Mouse (Mus musculus) 416B (cell line): Measurements from ENCODE around the gene Stag1.

Experiments
- DNase-seq: peaks from one replicate; pipeline ENCODE4 v3.0.0; 2011; ENCODE audit warnings: low read depth

Gene Stag1

DNA sequence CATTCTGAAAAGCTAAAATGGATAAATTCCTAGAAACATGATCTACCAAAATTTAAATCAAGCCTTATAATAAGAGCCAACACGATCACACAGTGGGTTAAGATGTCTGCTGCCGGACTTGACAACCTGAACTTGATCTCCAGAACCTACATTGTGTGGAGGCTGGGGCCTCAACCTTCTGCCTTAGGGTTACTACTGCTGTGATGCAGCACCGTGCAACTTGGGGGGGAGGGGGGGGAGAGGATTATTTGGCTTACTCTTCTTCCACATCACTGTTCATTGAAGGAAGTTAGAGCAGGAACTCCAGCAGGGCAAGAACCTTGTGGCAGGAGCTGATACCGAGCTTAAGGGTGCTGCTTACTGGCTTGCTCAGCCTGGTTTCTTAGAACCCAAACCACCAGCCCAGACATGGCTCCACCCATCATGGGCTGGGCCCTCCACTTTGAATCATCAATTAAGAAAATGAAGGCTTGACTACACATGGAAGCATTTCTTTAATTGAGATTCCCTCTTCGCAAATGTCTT is 365.4 kb downstream of the Stag1 start:
- no peak for DNase-seq

DNA sequence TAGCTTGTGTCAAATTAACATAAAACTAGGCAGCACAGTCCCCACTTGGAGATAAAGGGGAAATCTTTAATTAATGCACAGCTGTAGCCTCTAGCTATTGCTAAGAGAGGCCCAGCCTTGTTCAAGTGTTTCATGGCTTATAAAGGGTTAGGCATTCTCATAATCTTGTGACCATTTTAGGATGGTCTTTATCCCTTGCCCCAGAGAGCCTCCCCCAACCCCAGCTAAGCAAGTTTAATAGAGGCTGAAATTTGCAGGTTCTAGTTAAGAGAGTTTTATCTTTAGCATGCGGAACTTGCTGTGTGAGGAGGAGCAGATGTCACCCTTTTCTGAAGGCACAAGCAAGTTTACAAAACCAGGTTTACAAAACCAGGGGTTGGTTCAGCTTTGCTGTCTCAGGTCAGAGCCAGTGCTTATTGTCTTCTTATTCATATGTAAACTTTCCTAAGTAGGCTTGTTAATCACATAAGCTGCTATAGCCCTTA is 365.9 kb downstream of the Stag1 start:
- no peak for DNase-seq

DNA sequence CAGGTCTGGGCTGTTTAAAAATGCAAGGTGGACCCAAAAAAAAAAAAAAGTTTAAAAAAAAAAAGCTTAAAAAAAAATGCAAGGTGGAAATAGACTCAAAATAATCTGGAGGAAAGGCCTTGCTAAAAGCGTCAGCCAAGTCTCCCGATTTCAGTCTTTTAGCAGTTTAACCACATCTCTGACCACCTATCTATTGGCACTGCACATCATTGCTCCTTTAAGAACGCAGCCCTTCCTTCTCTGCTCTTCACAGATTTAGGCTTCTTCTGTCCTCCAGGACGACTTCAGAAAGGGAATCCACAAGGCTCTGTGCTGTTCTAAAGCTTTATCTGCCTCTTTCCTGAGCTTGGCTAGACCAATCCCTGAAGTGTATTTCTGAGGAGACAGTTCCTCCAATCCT is 366.5 kb downstream of the Stag1 start:
- no peak for DNase-seq

DNA sequence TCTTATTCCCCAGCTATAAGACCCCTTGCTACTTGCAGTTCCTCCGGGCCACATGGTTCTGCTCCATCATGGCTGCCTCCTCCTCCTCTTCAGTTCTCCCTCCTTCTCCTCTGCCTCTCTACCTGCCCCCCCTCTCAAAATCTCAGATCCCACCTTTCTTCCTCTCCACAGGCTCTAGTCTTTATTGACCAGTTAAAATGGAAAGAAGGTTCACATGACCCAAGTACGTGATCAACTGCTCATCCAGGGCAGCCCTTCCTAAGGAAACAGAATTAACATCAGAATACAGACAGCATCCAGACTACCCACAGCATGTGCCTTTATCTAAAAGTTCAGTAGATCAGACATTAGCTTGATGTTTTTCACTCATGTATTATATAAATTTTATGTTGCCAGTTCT is 371.9 kb downstream of the Stag1 start:
- no peak for DNase-seq

DNA sequence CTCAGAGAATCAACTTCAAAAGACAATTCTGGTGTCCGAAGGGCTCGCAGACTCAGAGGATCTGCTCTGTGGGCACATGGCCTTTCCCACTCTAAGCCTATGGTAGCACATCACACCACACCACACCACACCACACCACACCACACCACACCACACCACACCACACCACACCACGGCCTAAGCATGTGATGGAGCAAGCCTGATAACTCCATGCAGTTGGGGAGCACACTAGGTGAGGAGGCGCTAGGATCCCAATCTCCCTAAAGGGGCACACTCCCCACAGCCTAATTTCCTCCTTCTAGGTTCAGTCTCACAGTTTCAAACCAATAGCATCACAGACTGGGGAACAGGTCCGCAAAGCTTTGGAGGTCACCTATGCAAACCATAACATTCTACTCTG is 381.1 kb downstream of the Stag1 start:
- DNase-seq, result no peak

DNA sequence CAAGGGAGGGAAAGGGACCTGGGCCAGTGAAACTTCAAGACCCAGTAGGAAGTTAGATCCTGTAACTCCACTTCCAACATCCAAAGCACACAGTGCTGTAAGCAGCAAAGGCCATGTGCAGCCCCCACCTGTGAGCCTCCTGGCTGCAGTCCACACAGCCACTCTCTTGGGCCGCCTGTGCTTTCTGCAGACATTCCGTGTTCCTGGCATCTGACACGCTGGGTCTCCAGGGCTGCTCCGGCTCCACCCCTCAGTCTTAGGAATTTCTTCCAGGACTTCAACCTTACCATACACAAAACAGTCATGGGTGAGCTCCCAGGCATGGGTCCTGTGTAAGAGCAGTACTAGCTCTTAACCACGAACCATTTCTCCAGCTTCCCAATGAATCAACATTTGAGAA is 381.7 kb downstream of the Stag1 start:
- no peak for DNase-seq

DNA sequence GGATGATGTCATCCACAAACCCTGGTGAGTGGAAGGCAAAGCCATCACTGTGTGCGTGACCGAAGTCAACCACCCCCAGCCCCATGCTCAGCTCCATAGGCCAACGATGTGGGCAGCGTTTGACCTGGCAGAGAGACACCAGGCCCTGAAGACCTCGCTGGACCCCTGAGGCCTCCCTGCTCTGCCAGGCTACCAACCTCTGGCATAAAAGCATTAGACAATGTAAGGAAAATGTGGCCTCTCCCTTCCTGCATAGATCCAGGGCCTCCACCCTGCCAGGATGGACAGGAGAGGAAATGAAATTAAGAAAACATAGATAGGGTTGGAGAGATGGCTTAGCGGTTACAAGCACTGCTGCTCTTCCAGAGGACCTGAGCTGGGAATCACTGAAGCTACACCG is 385.2 kb downstream of the Stag1 start:
- no peak for DNase-seq

DNA sequence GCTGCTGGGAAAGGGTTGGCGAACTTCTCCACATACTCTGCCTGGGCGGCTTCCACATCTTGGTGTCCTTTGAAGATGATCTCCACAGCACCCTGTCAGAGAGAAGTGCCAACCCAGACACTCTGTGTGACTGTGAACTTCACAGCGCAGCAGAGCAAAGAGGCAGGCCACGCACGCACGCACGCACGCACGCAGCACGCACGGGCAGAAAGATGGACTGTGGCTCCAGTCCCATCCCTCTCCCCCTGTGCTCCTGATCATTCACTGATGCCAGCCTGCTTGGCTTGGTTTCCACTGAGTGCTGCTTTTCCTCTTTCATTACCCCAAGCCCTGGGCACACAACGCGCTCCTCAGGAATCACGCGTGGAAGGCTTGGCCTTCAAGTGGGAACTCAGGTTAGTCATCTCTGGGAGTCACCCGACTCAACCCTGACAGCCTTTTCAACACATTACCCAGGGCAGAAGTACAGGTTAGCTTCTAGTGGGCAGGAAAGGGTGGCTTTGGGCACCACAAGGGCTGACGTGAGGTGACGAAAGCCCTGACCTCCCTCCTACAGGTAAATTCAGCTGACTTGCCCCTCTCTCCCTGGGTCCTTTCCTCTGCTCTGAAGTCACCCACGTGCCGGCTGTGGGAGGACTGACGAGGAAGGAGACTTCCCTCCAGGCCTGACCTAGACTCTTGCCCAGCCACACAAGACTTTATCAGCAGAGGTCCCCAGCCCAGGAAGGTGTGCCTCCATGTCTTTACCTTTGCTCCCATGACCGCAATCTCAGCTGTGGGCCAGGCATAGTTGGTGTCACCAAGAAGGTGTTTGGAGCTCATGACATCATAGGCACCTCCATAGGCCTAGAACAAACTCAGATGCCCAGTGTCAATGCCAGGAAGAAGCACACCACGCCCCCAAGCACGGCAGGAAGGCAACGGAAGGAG is 387.0 kb downstream of the Stag1 start:
- DNase-seq, result no peak

DNA sequence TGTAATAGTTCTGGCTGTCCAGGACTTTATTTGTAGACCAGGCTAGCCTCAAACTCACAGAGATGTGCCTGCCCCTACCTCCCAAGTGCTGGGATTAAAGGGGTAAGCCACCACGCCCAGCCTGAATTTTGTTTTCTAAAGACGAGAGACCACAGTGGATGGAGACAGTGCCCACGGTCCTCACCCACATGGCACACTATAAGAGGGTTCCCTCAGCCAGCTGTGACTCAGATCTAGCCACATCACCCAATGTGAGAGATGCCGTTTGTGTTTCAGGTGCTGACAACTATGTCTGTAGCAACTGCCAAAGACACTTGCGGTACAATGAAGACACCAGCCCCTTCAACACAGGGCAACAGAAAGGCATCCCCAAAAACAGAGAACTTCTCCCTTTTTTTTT is 389.4 kb downstream of the Stag1 start:
- DNase-seq, result no peak

DNA sequence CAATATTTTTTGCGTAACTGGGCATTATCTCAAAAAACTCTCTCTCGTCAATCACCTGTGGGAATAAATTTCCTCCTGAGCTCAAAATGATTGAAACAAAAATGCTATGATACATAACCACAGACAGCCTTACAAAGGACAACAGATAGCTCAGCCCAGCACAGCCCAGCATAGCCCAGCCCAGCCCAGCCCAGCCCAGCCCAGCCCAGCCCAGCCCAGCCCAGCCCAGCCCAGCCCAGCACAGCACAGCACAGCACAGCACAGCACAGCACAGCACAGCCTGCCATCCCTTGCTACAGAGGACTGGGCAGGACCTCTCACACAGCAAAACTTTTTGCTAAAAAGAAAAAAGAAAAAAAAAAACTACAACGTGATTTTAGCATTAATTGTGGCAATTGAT is 390.3 kb downstream of the Stag1 start:
- DNase-seq, result no peak

DNA sequence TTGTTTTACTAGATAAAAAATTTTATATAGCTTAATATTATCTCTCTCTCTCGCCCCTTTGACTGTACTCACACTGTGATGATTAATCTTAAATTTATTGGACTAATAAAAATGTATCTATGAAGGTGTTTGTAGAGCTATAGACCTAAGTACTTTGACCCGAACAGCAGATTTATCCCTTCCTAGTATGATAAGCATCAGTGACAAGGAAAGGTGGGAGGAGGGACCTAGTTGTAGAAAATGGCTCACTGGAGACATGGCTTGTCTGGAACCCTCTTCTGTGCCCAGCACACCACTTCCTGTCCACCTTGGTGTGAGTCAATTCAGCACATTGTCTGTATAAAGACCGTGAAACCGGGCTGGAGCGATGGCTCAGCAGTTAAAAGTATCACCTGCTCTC is 393.0 kb downstream of the Stag1 start:
- no peak for DNase-seq

DNA sequence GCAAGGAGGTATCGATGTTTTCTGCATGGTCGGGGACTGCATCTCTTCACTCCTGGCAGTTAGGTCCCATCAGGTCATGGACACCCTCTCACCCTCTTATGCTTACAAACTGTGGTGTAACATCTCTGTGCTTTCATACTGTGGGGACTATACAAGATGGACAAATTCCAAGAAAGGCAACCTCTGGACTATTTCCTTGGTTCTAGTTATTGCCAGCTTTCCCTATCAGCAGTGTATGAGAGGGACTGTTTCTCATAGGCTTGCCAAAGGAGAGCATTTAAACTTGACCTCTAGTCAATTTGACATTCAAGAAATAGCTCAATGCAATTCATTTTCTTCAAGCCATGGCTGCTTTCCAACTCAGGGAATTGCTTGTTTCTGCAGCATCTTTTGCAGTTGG is 393.7 kb downstream of the Stag1 start:
- no peak for DNase-seq

DNA sequence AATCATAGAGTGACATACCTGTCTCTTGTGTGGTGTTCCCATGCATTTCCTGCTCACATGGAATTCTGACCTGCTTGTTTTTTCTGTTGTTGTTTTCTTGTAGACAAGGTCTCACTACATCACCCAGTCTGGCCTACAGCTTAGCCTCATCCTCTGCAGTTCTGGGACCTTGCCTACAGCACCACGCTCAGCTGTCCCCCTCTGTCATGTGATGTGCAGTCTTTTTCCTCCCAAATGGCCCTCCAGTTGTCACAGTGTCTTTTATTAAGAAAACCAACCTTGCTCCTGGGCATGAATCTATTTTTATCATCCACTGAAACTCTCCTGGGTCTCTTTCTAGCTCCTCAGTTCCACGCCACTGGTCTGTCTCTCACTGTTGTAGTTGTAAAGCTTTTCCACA is 394.6 kb downstream of the Stag1 start:
- DNase-seq, result no peak

DNA sequence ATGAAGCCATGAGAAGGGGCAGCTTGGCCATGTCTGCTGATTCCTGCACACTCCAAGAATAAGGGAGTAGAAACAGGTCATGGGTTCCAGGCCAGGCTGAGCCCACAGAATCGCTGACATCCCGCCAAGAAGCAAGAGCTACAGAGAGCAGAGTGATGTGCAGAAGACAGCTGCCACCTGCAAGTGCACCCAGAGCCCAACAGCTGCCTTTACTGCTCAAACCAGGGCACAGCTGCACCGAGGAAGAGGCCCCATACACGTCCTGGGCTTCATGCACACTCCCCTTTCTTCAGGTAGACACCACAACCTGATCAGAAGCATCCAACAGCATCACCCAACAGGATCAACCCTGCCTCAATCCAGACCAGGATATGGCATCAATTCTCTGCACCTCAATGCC is 396.3 kb downstream of the Stag1 start:
- no peak for DNase-seq

DNA sequence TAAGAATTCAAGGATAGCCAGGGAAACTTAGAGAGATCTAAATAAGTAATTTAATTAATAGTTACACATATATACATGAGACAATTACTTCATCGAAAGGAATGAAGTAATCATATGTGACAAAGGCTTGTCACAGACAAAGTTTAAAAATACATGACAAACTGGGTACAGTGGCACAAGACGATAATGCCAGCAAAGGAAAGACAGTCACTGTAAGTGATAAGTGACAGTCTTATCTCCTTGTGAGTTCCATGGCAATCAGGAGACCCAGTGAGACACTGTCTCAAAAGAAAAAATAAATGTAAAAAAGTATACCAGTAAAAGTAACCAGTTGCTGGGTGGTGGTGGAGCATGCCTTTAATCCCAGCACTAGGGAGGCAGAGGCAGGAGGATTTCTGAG is 399.5 kb downstream of the Stag1 start:
- DNase-seq, result no peak

DNA sequence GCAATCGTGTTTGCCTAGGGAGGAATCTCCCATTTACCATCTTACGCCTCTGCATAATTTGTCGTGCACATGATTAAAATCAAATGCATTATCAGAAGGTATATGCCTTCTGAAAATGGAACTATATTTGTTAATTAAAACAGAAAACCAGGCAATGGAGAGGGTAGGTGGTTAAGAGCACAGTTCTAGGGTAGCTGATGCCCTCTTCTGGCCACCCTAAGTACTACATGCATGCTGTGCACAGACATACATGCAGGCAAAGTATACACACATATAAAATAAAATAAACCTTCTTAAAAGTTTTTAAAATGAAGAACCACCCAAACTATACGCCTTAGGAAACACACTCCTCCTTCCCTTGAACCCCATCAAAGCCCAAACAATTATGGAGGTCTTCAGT is 404.5 kb downstream of the Stag1 start:
- peak; percentile 62 for DNase-seq

DNA sequence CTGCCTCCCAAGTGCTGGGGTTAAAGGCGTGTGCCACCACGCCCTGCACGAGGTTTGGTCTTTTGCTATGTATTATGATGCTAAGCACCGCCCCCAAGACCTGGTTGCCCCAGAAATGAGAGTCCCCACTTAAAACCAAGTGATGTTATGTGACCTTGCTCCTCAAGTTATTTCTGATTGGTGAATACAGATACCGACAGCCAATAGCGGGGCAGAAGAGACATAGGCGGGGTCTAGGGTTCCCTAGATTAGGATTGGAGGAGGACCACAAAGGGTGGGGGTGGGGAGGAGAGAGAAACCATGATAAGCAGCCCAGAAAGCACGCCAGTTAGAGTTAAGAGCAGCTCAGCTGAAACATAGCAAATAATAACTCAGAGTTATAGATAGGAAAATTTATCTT is 405.2 kb downstream of the Stag1 start:
- DNase-seq, result no peak

DNA sequence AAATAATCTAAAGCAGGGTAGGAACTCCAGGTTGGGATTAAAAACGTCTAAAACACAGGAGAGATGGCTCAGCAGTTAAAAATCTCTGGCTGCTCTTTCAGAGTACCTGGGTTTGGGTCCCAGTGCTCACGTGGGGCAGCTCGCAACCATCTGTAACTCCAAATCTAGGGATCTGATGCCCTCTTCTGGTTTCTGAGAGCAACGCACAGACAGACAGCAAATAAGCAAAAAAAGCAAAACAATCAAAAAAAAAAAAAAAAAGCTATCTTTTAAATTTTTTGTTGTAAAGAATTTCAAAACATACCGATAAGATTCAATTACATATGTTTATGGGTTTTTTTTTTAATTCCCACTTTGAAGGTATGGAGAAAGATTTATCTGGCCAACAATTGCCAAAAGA is 405.7 kb downstream of the Stag1 start:
- DNase-seq, result peak; percentile 10

DNA sequence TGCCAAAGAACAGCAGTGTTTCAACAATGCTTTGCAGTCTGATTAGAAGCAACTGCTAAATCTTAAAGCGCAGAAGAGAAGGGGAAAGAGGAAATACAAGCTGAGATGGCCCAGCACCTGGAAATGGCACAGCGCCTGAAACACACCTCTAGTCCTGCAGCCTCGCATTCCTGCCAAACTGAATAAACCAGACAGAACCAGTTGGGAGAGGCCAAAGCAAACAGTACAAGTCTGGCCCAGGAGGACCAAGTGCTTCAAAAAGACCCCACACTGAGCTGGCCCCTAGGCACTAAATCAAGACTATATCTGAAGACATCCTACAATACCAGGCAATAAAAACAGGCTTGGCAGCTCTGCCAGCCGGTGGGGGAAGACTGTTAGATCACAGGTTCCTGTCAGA is 408.3 kb downstream of the Stag1 start:
- DNase-seq, result no peak
